Mouse (Mus musculus) ES-Bruce4 (cell line): ENCODE measurements at regions not wholly inside any gene's neighbourhood (a gene's known extent, or its start where the extent isn't known, plus 50 kb on each side); places are given as distances from the start of the nearest gene placed in this dataset.

Experiments
- H3K27ac ChIP-seq: 2 replicates; pipeline ENCODE4 v1.5.1; 2012; ENCODE audit warnings: low read length, inconsistent platforms; ENCODE audit not compliant: insufficient read depth
- H3K27me3 ChIP-seq: 2 replicates; pipeline ENCODE4 v1.6.1; 2012; ENCODE audit warnings: mild to moderate bottlenecking, low read length, inconsistent platforms; ENCODE audit not compliant: control insufficient read depth, poor library complexity, insufficient read depth, severe bottlenecking
- H3K36me3 ChIP-seq: 2 replicates; pipeline ENCODE4 v1.6.1; 2012; ENCODE audit warnings: inconsistent platforms, mild to moderate bottlenecking, low read length, moderate library complexity; ENCODE audit not compliant: control insufficient read depth, poor library complexity, insufficient read depth, severe bottlenecking
- H3K4me1 ChIP-seq: one replicate; pipeline ENCODE4 v1.8.1; 2011; ENCODE audit warnings: low read length; ENCODE audit not compliant: control insufficient read depth, insufficient read depth
- H3K4me3 ChIP-seq: 2 replicates; pipeline ENCODE4 v1.5.1; 2011; ENCODE audit warnings: low read depth, mild to moderate bottlenecking, low read length
- H3K9ac ChIP-seq: 2 replicates; pipeline ENCODE4 v1.6.1; 2012; ENCODE audit warnings: low read depth, mild to moderate bottlenecking, inconsistent platforms; ENCODE audit not compliant: poor library complexity, severe bottlenecking
- H3K9me3 ChIP-seq: replicated peaks from 2 replicates; pipeline ENCODE4 v1.6.1; 2012; ENCODE audit warnings: mild to moderate bottlenecking, low read length, inconsistent platforms; ENCODE audit not compliant: control insufficient read depth, poor library complexity, insufficient read depth, severe bottlenecking
- CTCF ChIP-seq: IDR thresholded peaks from one replicate; pipeline ENCODE4 v1.8.1; 2011; ENCODE audit warnings: low read depth, low read length
- EP300 ChIP-seq: IDR thresholded peaks from 2 replicates; pipeline ENCODE4 v1.6.1; 2011; ENCODE audit warnings: low read depth, low read length; ENCODE audit not compliant: insufficient read depth
- POLR2A ChIP-seq: IDR thresholded peaks from one replicate; pipeline ENCODE4 v1.8.1; 2011; ENCODE audit warnings: low read length; ENCODE audit not compliant: insufficient read depth

DNA sequence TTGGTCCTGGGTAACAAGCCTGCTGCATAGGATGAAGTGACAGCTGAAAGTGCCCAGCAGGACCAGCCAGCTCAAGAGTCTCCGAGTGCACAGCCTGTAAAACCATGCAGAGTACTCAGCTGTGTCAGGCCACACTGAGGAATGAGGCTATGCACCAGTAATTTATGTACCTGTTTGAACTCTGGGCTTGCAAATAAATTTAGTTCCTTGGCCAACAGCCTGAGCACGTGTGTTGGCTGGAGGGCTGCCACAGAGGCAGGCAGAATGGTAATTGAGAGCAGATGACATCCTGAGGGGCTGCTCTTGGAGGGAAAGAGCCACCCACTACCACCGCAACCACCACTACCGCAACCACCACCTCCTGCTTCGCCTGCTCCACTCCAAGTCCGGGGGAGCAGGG is 273.3 kb downstream of the Rybp start:
- Histone ChIP-seq H3K9ac (no peak overlapping the region), H3K4me3 (no peak overlapping the region), H3K27ac (no peak overlapping the region), H3K9me3 (no peaks in the 10 kb centered on the region), H3K36me3 (no peaks in the 10 kb centered on the region), H3K27me3 (no peaks in the 10 kb centered on the region), H3K4me1 (no peaks in the 10 kb centered on the region)
- TF ChIP-seq EP300 (no peak), POLR2A (no peak), CTCF (no peak)

DNA sequence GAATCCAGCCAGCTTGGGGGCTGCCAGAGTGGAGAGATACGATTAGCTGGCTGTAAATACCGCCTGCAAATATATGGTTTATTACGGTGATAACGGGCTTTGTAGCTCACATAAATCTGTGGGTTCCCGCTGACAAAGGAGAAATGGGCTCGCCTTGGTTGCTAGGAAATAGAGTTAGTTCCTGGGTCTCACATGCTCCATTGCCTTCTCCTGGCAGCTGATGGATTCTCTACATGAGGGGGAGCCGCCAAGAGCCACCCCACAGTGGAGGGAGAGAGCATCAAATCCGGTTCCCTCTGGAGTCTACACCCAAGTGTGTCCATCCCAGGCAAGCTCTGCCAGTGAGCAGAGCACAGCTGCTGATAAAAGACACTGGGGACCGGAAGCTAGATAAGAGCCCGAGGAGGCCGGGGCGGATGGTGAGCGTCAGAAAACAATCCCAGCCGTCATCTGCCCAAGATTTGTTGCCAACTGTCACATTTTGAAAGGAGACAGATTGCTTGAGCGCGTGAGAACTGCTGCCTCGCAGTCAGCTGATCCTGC is 275.7 kb downstream of the Rybp start:
- H3K36me3 ChIP-seq, result no peaks in the 10 kb centered on the region
- H3K27me3 ChIP-seq, result no peaks in the 10 kb centered on the region
- TF ChIP-seq EP300, result no peak
- no peaks in the 10 kb centered on the region for H3K4me1 ChIP-seq
- H3K4me3 ChIP-seq, result no peak overlapping the region
- no peaks in the 10 kb centered on the region for H3K9me3 ChIP-seq
- no peak overlapping the region for H3K27ac ChIP-seq
- no peak overlapping the region for H3K9ac ChIP-seq

DNA sequence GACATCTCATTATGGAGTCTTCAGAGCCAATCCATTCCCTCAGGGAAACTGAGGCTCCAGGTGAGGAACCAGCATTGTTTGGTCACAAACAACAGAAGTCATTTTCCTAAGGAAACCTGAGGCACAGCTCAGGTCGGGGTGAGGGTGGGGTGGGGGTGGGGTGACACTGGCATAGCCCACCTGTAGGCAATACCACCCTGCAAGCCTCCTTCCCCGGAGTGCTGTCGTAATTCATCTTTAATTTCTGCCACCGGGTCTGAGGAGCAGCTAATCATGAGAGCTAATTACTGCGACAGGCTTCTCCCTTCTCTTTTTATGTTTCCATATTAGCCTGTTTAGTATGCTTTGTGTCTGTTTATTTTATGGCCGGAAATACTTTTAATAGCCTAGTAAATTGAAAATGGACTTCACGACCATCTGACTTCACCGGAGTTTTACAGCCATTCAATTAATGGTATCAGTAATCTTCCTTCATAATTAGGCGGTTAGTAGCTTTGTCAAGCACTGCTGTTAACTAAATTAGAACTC is 276.3 kb downstream of the Rybp start:
- H3K27ac ChIP-seq, result no peak overlapping the region
- no peaks in the 10 kb centered on the region for H3K27me3 ChIP-seq

DNA sequence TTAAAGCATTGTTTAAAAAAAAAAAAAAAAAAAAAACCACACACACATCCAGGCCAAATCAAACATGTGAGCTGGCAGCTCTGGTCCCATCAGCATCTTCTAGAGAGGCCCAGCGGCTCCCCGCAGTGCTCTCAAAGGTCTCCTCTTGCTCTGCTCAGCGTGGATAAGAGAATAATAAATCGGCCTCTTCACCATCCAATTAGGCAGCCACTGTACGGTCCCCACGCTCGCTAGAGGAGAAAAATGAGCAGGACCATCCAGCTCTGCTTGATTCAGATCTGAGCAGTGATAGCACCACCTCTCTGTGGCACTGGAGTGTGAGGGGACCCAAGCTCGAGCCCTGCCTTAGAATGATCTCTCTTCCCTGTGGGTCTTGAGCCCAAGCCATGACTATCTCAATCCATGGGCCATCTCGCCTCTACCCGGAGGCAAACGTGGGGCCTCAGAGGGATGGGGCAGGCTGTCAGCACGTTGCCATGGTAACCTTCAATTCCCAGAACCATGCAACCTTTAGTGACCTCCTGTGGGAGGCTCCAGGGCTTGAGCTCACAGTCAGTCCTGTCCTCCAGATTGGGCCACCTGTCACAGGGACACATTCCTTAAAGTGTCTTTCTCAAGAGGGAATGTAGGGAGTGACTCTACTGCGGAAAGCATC is 273.6 kb upstream of the Prok2 start:
- H3K36me3 ChIP-seq, result no peaks in the 10 kb centered on the region
- no peaks in the 10 kb centered on the region for H3K27me3 ChIP-seq
- H3K4me1 ChIP-seq, result no peaks in the 10 kb centered on the region
- TF ChIP-seq EP300, result no peak
- no peak for TF ChIP-seq CTCF
- TF ChIP-seq POLR2A, result no peak
- no peak overlapping the region for H3K9ac ChIP-seq
- no peaks in the 10 kb centered on the region for H3K9me3 ChIP-seq
- H3K27ac ChIP-seq, result no peak overlapping the region
- H3K4me3 ChIP-seq, result no peak overlapping the region

More for the DNA sequence above, 276.3 kb downstream of the Rybp start:
- Histone ChIP-seq H3K4me1 (no peaks in the 10 kb centered on the region), H3K9ac (no peak overlapping the region), H3K9me3 (no peaks in the 10 kb centered on the region), H3K36me3 (no peaks in the 10 kb centered on the region), H3K4me3 (no peak overlapping the region)
- TF ChIP-seq CTCF, result no peak
- no peak for TF ChIP-seq EP300
- TF ChIP-seq POLR2A, result no peak

- H3K36me3 ChIP-seq, result no peaks in the 10 kb centered on the region
- no peaks in the 10 kb centered on the region for H3K9me3 ChIP-seq
- no peaks in the 10 kb centered on the region for H3K27me3 ChIP-seq
- TF ChIP-seq CTCF, result no peak
- TF ChIP-seq EP300, result no peak
- TF ChIP-seq POLR2A, result no peak
- H3K27ac ChIP-seq, result no peak overlapping the region
- no peak overlapping the region for H3K9ac ChIP-seq
- no peak overlapping the region for H3K4me3 ChIP-seq
- H3K4me1 ChIP-seq, result peaks cover 3% of the 10 kb centered on the region
Measured at GRCm38 (mm10) chr6:99995970-99996956, 270.1 kb upstream of the Prok2 start.

DNA sequence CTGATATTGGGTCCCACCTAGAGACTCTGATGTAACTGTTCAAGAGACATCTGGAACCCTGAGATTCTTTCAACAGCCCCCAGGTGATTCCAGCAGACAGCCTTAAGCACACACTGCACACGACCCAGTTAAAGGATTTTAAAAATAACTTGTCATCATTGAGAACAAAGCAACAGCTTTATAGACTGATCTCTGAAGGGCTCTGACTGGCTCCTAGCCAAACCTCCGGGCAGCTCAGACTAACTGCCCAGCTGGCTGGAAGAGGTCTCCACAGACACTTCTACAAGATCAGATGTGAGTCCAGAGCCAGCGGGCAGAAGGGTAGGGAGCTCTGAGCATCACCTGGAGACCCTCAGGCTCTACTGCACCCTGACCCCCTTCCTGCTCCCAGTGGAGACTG is 267.8 kb upstream of the Prok2 start:
- Histone ChIP-seq H3K4me3 (no peak overlapping the region), H3K9ac (no peak overlapping the region), H3K27me3 (no peaks in the 10 kb centered on the region), H3K27ac (no peak overlapping the region), H3K36me3 (no peaks in the 10 kb centered on the region), H3K9me3 (no peaks in the 10 kb centered on the region), H3K4me1 (peaks cover 3% of the 10 kb centered on the region)
- TF ChIP-seq EP300, result no peak
